Mouse (Mus musculus): ENCODE results near the gene Mthfd2l. TPM values are rescaled to one million over a fixed set of nuclear protein-coding genes. Genes with fewer than 3 reads are reported as not detected.

The Mthfd2l gene
- polyA plus RNA-seq, 1 experiment from 2014 or later: 86.6 TPM

Other genes with a start within 250 kb of the Mthfd2l start
- gene Cxcl5, start 171.8 kb upstream of the Mthfd2l start, polyA plus RNA-seq (2015; fragmentation: Nextera tagmentation; extraction: Ambion mirVana): 0.27 and 0.77 TPM in 2 replicates
- gene Ppbp, start 162.6 kb upstream of the Mthfd2l start, polyA plus RNA-seq (2015; fragmentation: Nextera tagmentation; extraction: Ambion mirVana): 0.95 and 1.2 TPM in 2 replicates
- 41.2 and 43.8 TPM in 2 replicates for gene Pf4, start 158.7 kb upstream of the Mthfd2l start, polyA plus RNA-seq (2015; fragmentation: Nextera tagmentation; extraction: Ambion mirVana)
- gene Cxcl3, start 145.0 kb upstream of the Mthfd2l start, polyA plus RNA-seq (2015; fragmentation: Nextera tagmentation; extraction: Ambion mirVana): 0.18 and 0.20 TPM in 2 replicates
- gene Cxcl15, start 136.6 kb upstream of the Mthfd2l start, polyA plus RNA-seq (2015; fragmentation: Nextera tagmentation; extraction: Ambion mirVana): not detected in 2 replicates
- gene Cxcl1, start 39.9 kb upstream of the Mthfd2l start, polyA plus RNA-seq (2015; fragmentation: Nextera tagmentation; extraction: Ambion mirVana): 0.27 and 0.63 TPM in 2 replicates
- not detected in 2 replicates for gene Cxcl2, start 27.2 kb upstream of the Mthfd2l start, polyA plus RNA-seq (2015; fragmentation: Nextera tagmentation; extraction: Ambion mirVana)
- not detected in 2 replicates for gene Epgn, start 96.3 kb downstream of the Mthfd2l start, polyA plus RNA-seq (2015; fragmentation: Nextera tagmentation; extraction: Ambion mirVana)
- 0.20 TPM in 1 of 2 replicates, not detected in the other for gene Ereg, start 143.5 kb downstream of the Mthfd2l start, polyA plus RNA-seq (2015; fragmentation: Nextera tagmentation; extraction: Ambion mirVana)
- 2.7 and 2.8 TPM in 2 replicates for gene Areg, start 208.5 kb downstream of the Mthfd2l start, polyA plus RNA-seq (2015; fragmentation: Nextera tagmentation; extraction: Ambion mirVana)

Measured in neural tube, embryonic 15.5 days (tissue).